Mouse (Mus musculus): ENCODE data around the gene Pip5kl1.

The Pip5kl1 gene

DNA sequence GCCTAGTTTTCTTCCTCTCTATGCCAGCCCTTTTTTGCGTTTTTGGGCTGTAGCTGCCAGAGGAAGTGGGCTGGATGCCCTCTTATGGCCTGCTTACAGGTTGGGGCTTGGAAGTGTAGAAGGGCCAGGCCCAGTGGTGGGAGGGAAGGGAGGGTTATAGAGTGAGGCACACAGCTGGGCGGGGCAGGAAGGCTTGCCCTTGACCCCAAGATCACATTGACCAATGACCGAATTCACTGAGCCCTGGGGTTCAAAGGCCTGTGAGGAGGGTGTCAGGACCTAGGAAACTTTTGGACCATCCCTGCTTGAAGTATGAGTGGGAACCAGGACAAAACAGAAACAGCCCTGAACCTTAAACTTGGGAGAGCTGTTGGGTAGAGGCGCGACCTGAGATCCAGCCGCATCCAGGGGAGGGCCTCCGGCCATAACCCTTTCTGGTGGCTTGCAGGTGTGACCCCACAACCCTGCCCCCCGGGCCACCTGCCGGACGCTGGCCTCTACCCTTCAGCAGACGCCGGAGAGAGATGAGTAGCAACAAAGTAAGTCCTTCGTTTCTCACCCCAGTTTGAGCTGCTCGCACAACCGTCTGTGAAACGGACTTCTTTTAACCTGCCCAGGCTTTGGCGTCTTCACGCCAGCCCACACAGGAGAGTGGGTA lies 34.3 kb downstream of the Pip5kl1 start:
- DNase-seq (ENCODE audit: extremely low spot score, low read depth, low spot score): no peak

DNA sequence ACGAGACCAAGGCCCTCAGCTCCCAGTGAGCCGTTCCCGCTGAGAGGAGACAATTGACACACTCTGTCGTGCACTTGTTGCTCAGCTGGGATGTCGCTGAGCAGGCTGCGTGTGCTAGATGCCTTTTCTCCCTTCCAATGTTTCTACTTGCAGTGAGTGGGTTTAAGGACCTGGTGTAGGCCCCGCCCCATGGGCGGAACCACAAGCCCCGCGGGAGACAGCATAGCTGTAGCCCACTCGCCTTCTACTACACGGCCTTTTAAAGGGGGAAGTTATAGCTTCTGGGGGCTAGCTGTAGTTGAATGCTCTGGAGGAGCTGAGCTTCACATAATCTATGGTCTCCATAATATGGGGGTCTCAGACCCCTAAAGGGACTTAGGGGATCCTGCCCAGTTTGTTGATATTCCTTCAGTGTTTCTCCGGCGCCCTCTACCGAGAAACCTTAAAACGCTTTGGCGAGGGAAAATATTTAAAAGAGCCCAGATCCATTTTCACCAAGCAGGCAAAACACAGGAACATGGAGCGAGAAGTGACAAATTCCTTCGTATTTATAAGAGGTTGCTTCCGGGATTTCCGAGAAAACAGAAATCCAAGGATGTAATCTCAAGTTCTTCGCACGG lies 36.1 kb downstream of the Pip5kl1 start:
- DNase-seq (ENCODE audit: extremely low spot score, low read depth, low spot score): no peak

DNA sequence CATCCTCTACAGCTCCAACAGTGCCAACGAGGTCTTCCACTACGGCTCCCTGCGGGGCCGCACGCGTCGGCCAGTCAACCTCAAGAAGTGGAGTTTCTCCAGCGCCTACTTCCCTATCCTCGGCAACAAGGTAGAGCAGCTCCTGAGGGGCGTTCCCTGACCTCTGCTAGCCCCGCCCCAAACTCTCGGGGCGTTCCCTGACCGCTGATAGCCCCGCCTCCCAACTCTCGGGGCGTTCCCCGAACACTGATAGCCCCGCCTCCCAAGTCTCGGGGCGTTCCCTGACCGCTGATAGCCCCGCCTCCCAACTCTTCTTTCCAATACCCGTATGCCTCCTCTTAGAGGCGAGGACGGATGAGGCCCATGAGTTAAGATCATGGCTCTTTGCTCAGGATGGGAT lies 37.7 kb downstream of the Pip5kl1 start:
- no peak for DNase-seq (ENCODE audit: extremely low spot score, low read depth, low spot score)

DNA sequence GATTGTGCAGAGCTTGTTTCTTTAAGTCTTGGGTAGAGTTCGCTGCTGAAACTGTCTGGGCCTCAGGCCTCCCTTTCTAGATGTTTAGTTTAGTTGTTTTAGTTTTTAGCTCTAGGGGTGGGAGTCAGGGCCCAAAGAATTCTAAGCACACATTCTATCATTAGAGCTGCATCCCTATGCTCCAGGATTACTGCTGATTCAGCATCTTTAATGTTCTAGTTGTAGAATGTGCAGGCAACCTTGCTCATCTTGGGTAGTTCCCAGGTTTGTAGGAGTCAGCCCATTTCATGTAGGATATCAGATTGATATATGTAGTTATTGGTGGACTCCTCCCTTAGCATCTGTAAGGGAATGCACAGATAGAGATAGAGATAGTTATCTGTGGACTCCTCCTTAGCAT lies 42.5 kb downstream of the Pip5kl1 start:
- DNase-seq (ENCODE audit: extremely low spot score, low read depth, low spot score): no peak

DNA sequence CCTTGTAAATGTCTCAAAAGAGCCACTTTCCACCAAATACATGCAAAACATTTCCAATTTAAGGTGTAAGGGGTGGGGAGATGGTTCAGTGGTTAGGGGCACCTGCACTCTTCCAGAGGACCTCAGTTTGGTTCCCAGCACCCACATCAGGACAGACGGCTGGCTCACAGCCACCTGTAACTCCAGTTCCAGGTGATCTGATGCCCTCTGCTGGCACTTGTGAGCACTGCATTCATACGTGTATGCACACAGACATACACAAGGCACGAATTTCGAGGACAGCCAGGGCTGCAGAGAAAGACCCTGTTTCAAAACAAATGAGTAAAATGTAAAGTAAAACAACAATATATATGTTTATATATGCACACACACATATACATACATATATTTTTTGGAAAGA lies 43.0 kb downstream of the Pip5kl1 start:
- DNase-seq (ENCODE audit: extremely low spot score, low read depth, low spot score): no peak

DNA sequence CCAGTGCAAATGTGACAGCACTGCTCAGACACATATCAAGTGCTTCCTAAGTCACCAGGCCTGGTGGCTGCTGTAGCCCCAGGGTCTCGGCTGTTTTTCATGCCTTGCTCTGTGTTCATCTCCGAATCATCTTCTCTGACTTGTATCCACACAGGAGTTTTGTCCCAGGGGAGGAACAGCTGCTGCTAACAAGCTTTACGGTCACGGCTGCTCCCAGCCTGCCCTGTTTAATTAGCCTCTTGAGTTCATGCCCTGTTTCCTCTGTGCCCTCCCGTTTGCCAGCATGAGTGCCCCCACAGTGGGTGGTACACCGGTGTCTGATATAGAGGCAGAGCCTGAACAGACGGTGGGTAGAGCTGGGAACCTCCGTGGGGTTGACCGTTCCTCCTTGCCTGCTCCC lies 43.5 kb downstream of the Pip5kl1 start:
- DNase-seq (ENCODE audit: extremely low spot score, low read depth, low spot score): no peak

DNA sequence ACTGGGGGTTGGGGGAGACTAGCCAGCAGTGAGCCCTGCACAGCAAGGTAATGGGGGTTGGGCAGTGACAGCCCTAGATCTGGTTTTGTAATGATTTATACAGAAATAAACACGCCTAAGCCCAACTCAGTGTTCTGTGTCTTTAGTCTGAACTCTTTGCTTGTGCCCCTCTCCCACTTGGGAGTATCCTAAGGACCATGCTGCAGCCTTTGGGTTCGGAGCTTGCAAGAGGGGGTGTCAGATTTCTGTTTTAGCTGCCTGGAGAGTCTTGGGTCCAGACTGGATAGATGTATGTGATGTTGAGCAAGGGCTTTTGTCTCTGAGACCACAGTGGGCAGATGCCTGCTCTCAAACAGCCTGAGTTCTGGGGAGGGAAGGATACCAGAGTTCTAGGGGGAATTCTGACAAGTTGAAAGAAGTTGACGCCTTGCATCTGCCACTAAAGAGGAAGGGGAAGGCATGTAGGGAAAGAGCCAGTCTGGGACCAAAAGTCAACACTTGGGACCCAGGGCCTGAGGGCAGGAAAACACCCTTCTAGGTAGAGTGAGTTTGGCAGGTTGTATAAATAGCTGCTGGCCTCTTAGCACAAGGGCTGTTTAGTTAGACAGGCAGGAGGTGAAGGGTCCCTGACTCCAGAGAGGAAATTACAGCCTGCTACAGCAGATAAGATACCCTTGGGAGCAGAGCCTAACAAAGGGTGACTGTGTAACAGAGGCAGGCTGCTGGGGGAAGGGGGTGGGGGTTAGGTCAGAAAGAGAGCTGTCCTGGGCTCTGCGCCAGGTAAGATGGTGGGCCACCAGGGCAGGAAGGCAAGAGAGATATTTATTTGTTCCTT lies 46.3 kb downstream of the Pip5kl1 start:
- no peak for DNase-seq (ENCODE audit: extremely low spot score, low read depth, low spot score)

DNA sequence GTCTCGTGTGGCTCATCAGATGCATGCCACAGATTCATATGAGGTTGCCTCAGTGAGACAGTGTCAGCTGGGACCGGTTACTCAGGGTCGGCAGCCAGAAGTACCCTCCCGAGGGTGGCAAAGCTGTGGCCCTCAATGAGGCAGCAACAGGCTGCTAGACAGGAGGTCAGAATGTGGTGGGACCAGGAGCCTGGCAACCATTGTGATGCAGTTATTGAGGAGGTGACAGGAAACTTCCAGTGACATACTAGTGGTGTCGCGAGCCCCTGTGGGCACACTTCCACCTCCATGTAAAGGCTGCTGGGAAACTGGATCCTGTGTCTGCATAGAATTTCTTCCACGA lies 46.9 kb downstream of the Pip5kl1 start, which contains the start of gene Ak1:
Ak1 (plus strand) TSS at position 242 of the 343 bp plus-strand sequence.
- DNase-seq (ENCODE audit: extremely low spot score, low read depth, low spot score): no peak

DNA sequence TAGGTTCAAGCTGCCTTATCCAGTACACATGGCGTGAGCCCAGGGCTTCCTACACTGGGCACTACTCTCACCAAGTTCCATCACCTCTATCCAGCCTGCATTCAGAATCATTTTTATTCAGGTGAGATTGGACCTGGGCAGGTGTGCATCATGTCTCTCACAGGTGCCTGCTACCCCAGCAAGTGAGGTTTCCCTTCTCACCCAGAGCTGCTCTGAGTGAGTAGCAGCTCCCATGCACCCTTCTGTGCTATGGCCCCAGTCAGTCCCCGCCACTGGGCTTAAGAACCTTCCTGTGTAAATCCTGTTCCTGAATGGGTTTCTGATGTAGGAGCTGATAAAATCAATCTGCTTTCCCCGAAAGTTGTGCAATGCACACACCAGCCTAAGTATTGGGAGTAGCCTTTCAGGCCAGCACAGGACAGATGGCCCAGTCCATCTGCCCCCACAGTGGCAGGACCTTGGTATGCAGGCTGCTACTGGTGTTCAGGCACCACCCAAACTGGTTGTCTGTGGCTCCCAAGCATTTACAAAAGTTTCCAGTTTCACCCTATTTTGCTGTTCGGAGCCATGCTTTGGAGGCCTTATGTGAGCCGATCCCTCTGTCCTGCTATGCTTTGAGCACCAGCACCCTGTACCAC lies 49.6 kb downstream of the Pip5kl1 start:
- DNase-seq (ENCODE audit: extremely low spot score, low read depth, low spot score): no peak

DNA sequence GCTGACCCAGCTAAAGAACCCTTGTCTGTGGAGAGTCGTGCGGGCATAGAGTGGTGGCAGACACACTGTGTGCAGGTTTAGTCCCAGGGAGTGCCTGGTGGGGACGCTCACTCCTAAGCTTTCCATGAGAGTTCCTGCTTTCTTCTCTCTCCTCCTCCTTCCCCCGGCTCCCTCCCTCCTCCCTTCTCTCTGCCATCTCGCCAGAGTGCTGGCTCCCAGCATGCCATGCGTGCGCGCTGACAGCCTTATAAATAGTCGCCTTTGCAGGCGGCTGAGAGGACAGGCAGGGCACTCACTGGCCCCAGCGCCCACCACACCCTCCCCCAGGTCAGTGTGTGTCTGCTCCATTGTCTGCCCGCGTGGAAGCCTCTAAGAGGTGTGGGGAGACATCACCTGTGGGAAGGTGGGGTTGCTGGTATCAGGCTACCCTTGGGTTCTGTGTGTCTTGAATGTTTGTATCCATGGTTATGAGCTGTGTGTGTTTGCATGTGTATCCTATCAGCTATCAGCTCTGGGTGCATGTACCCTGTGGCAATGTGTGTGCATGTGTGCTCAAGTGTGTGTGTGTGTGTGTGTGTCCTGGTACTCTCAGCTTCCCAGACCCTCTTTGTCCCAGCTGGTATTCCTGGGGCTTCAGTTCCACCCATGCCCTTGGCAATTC lies 50.7 kb downstream of the Pip5kl1 start:
- no peak for DNase-seq (ENCODE audit: extremely low spot score, low read depth, low spot score)

DNA sequence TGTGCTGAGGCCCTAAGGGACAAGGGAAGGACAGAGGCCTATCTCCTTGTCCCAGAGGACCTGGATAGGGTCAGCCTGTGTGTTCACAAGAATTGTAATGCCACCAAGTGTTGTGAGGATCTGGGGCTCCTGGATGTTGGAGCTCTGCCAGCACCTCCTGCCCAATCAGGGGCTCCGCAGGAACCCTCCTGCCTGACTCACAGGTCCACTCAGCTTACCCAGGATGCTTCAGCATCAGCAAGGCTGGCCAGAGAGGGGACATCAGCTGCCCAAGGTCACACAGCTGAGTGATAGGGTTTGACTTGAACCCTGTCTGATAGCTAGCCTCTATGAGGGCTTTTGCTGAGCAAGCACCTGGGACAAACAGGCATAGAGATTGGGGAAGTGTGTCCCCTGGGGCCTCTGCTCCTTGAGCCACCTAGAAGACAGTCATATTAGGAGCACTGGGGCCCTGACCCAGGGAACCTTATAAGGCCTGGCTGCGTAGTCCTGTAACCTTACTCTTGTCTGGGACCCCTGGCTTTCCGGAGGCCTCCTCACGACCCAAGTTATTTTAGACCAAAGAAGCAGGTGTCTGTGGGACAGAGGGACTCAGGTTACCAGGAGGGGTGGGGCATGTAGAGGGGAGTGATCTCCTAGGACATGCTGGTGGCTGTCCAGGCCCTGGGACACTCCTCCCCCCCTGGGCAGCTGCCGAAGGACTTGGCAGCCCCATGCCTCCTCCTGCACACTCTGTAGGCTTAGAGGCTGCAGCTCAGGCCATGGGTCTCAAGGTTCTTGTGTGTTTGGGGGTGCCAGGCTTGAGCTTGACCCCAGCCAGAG lies 51.5 kb downstream of the Pip5kl1 start:
- DNase-seq (ENCODE audit: extremely low spot score, low read depth, low spot score): no peak

DNA sequence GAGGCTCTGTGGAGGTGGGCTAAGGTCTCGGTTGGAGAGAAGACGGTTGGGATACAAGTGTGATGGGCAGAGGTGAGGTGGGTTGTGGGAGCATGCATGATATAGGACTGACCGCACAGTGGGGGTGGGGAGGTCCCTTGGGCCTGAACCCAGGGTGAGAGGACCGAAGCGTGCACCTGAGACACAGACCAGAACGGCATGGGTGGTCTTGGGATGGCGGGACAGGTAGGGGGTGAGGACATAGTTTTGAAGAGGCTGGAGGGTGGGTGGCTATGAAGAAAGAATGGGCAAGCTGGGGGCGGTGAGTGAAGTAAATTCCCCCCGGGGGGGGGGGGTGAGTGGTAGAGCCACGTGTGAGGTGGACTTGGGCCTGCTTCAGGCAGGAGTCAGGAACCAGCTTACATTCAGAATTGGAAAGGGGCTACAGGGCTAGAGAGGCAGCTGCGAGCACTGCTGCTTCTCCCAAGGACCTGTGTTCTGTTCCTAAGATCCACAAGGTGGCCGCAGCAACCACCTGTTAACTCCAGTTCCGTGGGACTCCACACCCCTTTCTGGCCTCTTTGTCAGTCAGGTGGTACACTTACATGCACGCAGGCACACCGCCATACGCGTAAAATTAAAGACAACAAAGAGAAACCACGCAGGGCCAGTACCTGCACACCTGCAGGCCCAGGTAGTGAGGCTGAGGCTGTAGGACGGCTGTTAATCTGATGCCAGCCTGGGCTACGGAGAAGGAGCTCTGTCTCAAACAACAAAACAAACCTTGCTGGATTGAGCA lies 52.9 kb downstream of the Pip5kl1 start:
- DNase-seq (ENCODE audit: extremely low spot score, low read depth, low spot score): no peak

DNA sequence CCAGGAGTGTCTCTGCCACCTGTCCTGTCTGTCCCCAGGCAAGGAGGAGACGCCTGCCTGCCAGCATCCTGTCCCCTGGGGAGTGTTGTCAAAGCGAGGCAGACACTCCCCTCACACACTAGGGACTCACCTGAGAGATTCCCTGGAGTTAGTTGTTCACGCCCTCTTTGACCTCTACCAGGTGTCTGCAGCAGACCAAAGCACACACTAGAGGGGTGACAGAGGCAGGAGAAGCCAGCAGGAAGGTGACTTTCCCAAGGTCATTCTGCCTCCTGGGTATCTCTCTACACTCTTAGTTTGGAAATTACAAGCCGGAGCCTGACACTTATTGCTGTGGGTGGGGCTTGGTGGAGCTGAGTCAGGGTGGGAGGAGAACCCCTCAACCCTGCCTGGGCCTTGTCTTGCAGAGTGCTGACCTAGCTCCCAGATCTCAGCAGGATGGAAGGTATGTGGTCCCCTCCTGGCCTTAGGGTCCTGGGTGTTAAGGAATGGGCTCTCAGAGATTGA lies 53.5 kb downstream of the Pip5kl1 start:
- no peak for DNase-seq (ENCODE audit: extremely low spot score, low read depth, low spot score)

DNA sequence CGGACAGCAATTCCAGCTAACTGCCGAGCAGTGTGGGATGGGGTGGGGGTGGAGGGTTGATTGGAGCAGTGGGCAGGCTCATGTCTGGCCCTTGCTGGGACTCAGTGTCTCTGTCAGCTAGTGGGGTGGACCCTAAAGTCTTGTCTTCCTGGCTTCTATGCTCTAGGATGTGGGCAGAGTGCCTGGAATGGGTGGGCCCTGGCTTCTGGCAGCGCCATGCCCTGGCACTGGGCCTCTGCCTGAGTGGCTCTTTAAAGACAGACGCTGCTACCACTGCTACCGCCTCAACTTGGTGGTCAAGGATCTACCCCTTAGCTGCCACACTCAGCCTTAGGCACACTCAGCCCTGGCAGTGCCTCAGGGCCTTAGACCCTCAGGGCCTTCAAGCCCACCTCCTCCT lies 54.1 kb downstream of the Pip5kl1 start:
- DNase-seq (ENCODE audit: extremely low spot score, low read depth, low spot score): no peak

DNA sequence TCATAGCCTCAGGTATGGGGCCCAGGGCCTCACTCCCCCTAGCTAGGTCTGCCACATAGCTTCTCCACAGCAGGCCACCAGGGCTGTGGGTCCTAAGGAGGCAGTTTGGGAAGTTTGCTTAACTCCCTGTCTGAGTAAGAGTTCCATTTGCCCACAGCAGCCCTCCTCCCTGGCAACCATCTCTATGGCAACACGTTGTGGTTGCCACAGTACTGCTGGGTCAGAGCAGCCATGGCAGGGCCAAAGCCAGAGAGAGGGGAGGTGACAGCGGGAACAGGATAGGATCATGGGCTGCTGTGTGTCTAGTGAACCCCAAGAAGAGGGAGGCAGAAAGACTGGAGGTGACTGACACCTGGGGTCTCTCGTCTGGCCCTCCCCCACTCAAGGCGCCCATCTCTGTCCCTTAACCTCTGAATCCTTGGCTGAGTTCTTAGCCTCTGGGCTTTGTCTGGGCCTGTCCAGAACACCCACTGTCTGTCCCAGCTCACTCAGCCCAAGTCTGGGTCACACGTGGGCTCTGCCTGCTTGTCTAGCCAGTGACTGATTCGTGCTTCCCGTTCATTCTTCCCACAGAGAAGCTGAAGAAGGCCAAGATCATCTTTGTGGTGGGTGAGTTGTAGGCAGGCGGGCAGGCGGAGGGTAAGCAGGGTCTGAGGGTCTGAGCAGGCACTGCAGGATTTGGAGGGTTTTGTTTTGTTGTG lies 54.8 kb downstream of the Pip5kl1 start:
- DNase-seq (ENCODE audit: extremely low spot score, low read depth, low spot score): no peak

DNA sequence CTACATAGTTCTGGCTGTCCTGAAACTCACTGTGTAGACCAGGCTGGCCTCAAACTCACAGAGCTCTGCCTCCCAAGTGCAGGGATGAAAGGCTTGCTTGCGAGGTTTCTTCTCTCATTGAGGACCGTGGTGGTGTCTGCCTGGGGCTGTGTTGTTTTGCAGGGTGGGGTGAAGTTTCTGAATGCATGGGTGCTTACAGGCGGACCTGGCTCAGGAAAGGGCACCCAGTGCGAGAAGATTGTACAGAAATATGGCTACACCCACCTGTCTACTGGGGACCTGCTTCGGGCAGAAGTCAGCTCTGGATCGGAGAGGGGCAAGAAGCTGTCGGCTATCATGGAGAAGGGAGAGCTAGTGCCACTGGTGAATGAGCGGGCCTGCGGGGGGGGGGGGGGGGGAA lies 55.4 kb downstream of the Pip5kl1 start:
- DNase-seq (ENCODE audit: extremely low spot score, low read depth, low spot score): no peak

DNA sequence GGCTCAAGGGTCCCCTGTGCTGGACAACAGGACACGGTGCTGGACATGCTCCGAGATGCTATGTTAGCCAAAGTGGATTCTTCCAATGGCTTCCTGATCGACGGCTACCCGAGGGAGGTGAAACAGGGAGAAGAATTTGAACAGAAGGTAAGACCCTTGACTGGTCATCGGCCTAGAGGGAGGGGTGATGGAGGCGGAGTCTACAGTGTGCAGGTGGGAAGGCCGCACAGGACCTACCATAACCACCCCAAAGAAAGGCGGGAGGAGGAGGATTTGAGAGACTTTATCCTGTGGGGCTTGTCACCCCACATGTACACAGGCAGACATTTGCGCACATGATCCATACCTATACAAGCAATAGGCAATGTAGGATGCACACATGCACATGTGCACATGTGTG lies 56.4 kb downstream of the Pip5kl1 start:
- no peak for DNase-seq (ENCODE audit: extremely low spot score, low read depth, low spot score)

DNA sequence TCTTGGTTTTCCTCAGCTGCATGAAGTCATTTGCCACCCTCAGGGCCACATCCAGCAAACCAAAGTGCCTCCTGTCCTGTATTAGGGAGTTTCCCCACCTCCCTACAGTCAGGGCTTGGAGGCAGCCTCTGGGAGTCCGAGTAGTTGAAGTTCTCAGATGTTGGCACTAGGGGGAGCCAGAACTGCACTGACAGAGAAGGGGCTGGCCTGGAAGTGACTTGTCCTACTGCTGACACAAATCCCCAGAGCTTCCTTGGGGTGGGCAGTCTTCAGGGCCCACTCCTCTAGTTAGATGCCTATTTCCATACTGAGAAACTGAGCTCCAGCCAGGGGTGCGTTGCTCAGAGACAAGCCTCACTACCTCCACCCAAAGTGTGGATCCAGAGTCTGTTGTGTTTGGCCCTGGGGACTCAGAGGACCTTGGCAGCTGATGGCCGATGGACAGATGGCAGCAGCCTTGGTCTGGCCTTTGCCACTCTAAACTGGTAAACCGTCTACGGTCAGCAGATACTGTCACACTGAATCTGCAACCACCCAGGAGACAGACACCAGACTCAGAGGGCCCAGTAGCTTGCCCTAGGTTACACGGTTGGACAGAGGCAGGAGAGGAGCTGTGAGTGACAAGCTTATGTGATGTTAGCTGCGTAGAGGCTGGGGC lies 57.3 kb downstream of the Pip5kl1 start:
- no peak for DNase-seq (ENCODE audit: extremely low spot score, low read depth, low spot score)
